Mouse (Mus musculus) urinary bladder, postnatal 14 days (tissue): ENCODE results near the gene Hnrnpab.

Experiments used
- DNase-seq: peaks from one replicate; pipeline ENCODE4 v3.0.0; 2021; ENCODE audit warnings: low spot score

Hnrnpab gene

GRCm38 (mm10) chr11:51565062-51565461, 41.6 kb downstream of the Hnrnpab start:
- no peak for DNase-seq

- DNase-seq = no peak
These were observed 43.4 kb downstream of the Hnrnpab start for GRCm38 (mm10) chr11:51563276-51563675.

- DNase-seq = no peak
These were observed 51.6 kb downstream of the Hnrnpab start for GRCm38 (mm10) chr11:51555066-51555465.

GRCm38 (mm10) chr11:51554590-51554989, 52.1 kb downstream of the Hnrnpab start:
- DNase-seq = no peak

- DNase-seq = no peak
These were observed 54.6 kb downstream of the Hnrnpab start for GRCm38 (mm10) chr11:51552091-51552490.

- no peak for DNase-seq
These were observed 55.4 kb downstream of the Hnrnpab start for GRCm38 (mm10) chr11:51551253-51551652.
